Mouse (Mus musculus): ENCODE measurements around the gene Trpm4. TPM values are rescaled to one million over a fixed set of nuclear protein-coding genes. Genes with fewer than 3 reads are reported as not detected.

The Trpm4 gene
- polyA plus RNA-seq, 1 experiment from 2014 or later: 14.2 TPM

- Histone ChIP-seq H3K4me2 (ENCODE audit: low read length) (no peak overlapping the region), H3K9me3 (ENCODE audit: control insufficient read depth, low read length) (no peaks in the 10 kb centered on the region), H3K36me3 (ENCODE audit: control insufficient read depth, insufficient read depth, low read length) (peaks cover 5% of the 10 kb centered on the region; the same call in 1 of the 2 replicates), H3K4me3 (ENCODE audit: low read length) (no peak overlapping the region), H3K4me1 (ENCODE audit: control insufficient read depth, insufficient read depth, low read depth, low read length) (peaks cover 10% of the 10 kb centered on the region), H3K27ac (ENCODE audit: low read depth, low read length) (no peak overlapping the region), H3K9ac (ENCODE audit: low read depth, low read length) (no peak overlapping the region), H3K27me3 (replicated peaks; ENCODE audit: control insufficient read depth, insufficient read depth, low read length) (no peaks in the 10 kb centered on the region)
- ATAC-seq: no peak
- 14% methylated on average over 9 of the region's 9 CpGs for WGBS
Measured at GRCm38 (mm10) chr7:45309455-45309854, 24.1 kb downstream of the Trpm4 start.

- no peaks in the 10 kb centered on the region for H3K9me3 ChIP-seq (ENCODE audit: control insufficient read depth, low read length)
- no peak overlapping the region for H3K4me2 ChIP-seq (ENCODE audit: low read length)
- no peak for ATAC-seq
- peaks cover 11% of the 10 kb centered on the region for H3K4me1 ChIP-seq (ENCODE audit: control insufficient read depth, insufficient read depth, low read depth, low read length)
- H3K4me3 ChIP-seq (ENCODE audit: low read length): no peak overlapping the region
- 69% methylated on average over 15 of the region's 15 CpGs for WGBS
- no peak overlapping the region for H3K9ac ChIP-seq (ENCODE audit: low read depth, low read length)
- peaks cover 5% of the 10 kb centered on the region; the same call in 1 of the 2 replicates for H3K36me3 ChIP-seq (ENCODE audit: control insufficient read depth, insufficient read depth, low read length)
- no peak overlapping the region for H3K27ac ChIP-seq (ENCODE audit: low read depth, low read length)
- H3K27me3 ChIP-seq (replicated peaks; ENCODE audit: control insufficient read depth, insufficient read depth, low read length): no peaks in the 10 kb centered on the region
Measured at GRCm38 (mm10) chr7:45308551-45309240, 24.9 kb downstream of the Trpm4 start.

GRCm38 (mm10) chr7:45305275-45305674 is 28.3 kb downstream of the Trpm4 start:
- no peak overlapping the region for H3K27ac ChIP-seq (ENCODE audit: low read depth, low read length)
- H3K4me1 ChIP-seq (ENCODE audit: control insufficient read depth, insufficient read depth, low read depth, low read length): peaks cover 11% of the 10 kb centered on the region
- no peaks in the 10 kb centered on the region for H3K27me3 ChIP-seq (replicated peaks; ENCODE audit: control insufficient read depth, insufficient read depth, low read length)
- H3K4me3 ChIP-seq (ENCODE audit: low read length): peak overlapping the region; percentile 17
- WGBS: 8% methylated on average over 17 of the region's 17 CpGs
- H3K9ac ChIP-seq (ENCODE audit: low read depth, low read length): peak overlapping the region; percentile 40; the same call in 1 of the 2 replicates
- peaks cover 5% of the 10 kb centered on the region; the same call in 1 of the 2 replicates for H3K36me3 ChIP-seq (ENCODE audit: control insufficient read depth, insufficient read depth, low read length)
- no peaks in the 10 kb centered on the region for H3K9me3 ChIP-seq (ENCODE audit: control insufficient read depth, low read length)
- peak; percentile 35; the same call in 1 of the 2 replicates for ATAC-seq
- H3K4me2 ChIP-seq (ENCODE audit: low read length): peak overlapping the region; percentile 49

GRCm38 (mm10) chr7:45304869-45305268 is 28.7 kb downstream of the Trpm4 start:
- Histone ChIP-seq H3K4me1 (ENCODE audit: control insufficient read depth, insufficient read depth, low read depth, low read length) (peaks cover 11% of the 10 kb centered on the region), H3K9ac (ENCODE audit: low read depth, low read length) (peak overlapping the region; percentile 40), H3K9me3 (ENCODE audit: control insufficient read depth, low read length) (no peaks in the 10 kb centered on the region), H3K27me3 (replicated peaks; ENCODE audit: control insufficient read depth, insufficient read depth, low read length) (no peaks in the 10 kb centered on the region), H3K27ac (ENCODE audit: low read depth, low read length) (no peak overlapping the region), H3K4me3 (ENCODE audit: low read length) (peak overlapping the region; percentile 17), H3K4me2 (ENCODE audit: low read length) (peak overlapping the region; percentile 49), H3K36me3 (ENCODE audit: control insufficient read depth, insufficient read depth, low read length) (peaks cover 5% of the 10 kb centered on the region; the same call in 1 of the 2 replicates)
- ATAC-seq: no peak
- WGBS: 16% methylated on average over 11 of the region's 13 CpGs

- H3K27ac ChIP-seq (ENCODE audit: low read depth, low read length): no peak overlapping the region
- 51% methylated on average over 8 of the region's 8 CpGs for WGBS
Measured at GRCm38 (mm10) chr7:45302626-45303025, 31.0 kb downstream of the Trpm4 start.

GRCm38 (mm10) chr7:45300270-45300669 is 33.3 kb downstream of the Trpm4 start:
- Histone ChIP-seq H3K36me3 (ENCODE audit: control insufficient read depth, insufficient read depth, low read length) (no peaks in the 10 kb centered on the region), H3K9me3 (ENCODE audit: control insufficient read depth, low read length) (no peaks in the 10 kb centered on the region), H3K27ac (ENCODE audit: low read depth, low read length) (no peak overlapping the region), H3K9ac (ENCODE audit: low read depth, low read length) (0 out of 2 replicates have a peak overlapping the region, but pooled peaks have one; percentile 6), H3K4me2 (ENCODE audit: low read length) (peak overlapping the region; percentile 4; the same call in 1 of the 2 replicates), H3K4me1 (ENCODE audit: control insufficient read depth, insufficient read depth, low read depth, low read length) (peaks cover 10% of the 10 kb centered on the region), H3K27me3 (replicated peaks; ENCODE audit: control insufficient read depth, insufficient read depth, low read length) (no peaks in the 10 kb centered on the region), H3K4me3 (ENCODE audit: low read length) (no peak overlapping the region)
- peak; percentile 57 for ATAC-seq
- WGBS: 15% methylated on average over 6 of the region's 6 CpGs

More at GRCm38 (mm10) chr7:45302626-45303025, 31.0 kb downstream of the Trpm4 start:
- H3K4me2 ChIP-seq (ENCODE audit: low read length): no peak overlapping the region
- H3K9ac ChIP-seq (ENCODE audit: low read depth, low read length): no peak overlapping the region
- H3K36me3 ChIP-seq (ENCODE audit: control insufficient read depth, insufficient read depth, low read length): no peaks in the 10 kb centered on the region
- no peak overlapping the region for H3K4me3 ChIP-seq (ENCODE audit: low read length)
- no peak for ATAC-seq
- no peaks in the 10 kb centered on the region for H3K9me3 ChIP-seq (ENCODE audit: control insufficient read depth, low read length)
- H3K4me1 ChIP-seq (ENCODE audit: control insufficient read depth, insufficient read depth, low read depth, low read length): peaks cover 11% of the 10 kb centered on the region
- no peaks in the 10 kb centered on the region for H3K27me3 ChIP-seq (replicated peaks; ENCODE audit: control insufficient read depth, insufficient read depth, low read length)

GRCm38 (mm10) chr7:45299752-45300151 is 33.8 kb downstream of the Trpm4 start:
- H3K36me3 ChIP-seq (ENCODE audit: control insufficient read depth, insufficient read depth, low read length): no peaks in the 10 kb centered on the region
- peaks cover 7% of the 10 kb centered on the region for H3K4me1 ChIP-seq (ENCODE audit: control insufficient read depth, insufficient read depth, low read depth, low read length)
- no peak overlapping the region for H3K4me2 ChIP-seq (ENCODE audit: low read length)
- no peak overlapping the region for H3K27ac ChIP-seq (ENCODE audit: low read depth, low read length)
- no peaks in the 10 kb centered on the region for H3K9me3 ChIP-seq (ENCODE audit: control insufficient read depth, low read length)
- 22% methylated on average over 5 of the region's 5 CpGs for WGBS
- no peak overlapping the region for H3K4me3 ChIP-seq (ENCODE audit: low read length)
- no peaks in the 10 kb centered on the region for H3K27me3 ChIP-seq (replicated peaks; ENCODE audit: control insufficient read depth, insufficient read depth, low read length)
- ATAC-seq: peak; percentile 91
- H3K9ac ChIP-seq (ENCODE audit: low read depth, low read length): no peak overlapping the region

GRCm38 (mm10) chr7:45297563-45297962 is 36.0 kb downstream of the Trpm4 start:
- H3K4me2 ChIP-seq (ENCODE audit: low read length): no peak overlapping the region
- no peak overlapping the region for H3K4me3 ChIP-seq (ENCODE audit: low read length)
- no peak overlapping the region for H3K9ac ChIP-seq (ENCODE audit: low read depth, low read length)
- ATAC-seq: no peak
- 72% methylated on average over 3 of the region's 3 CpGs for WGBS
- H3K27me3 ChIP-seq (replicated peaks; ENCODE audit: control insufficient read depth, insufficient read depth, low read length): no peaks in the 10 kb centered on the region
- H3K27ac ChIP-seq (ENCODE audit: low read depth, low read length): no peak overlapping the region
- H3K36me3 ChIP-seq (ENCODE audit: control insufficient read depth, insufficient read depth, low read length): no peaks in the 10 kb centered on the region
- H3K4me1 ChIP-seq (ENCODE audit: control insufficient read depth, insufficient read depth, low read depth, low read length): peaks cover 1% of the 10 kb centered on the region; the same call in 1 of the 2 replicates
- no peaks in the 10 kb centered on the region for H3K9me3 ChIP-seq (ENCODE audit: control insufficient read depth, low read length)

GRCm38 (mm10) chr7:45296626-45297025 is 37.0 kb downstream of the Trpm4 start:
- Histone ChIP-seq H3K27ac (ENCODE audit: low read depth, low read length) (no peak overlapping the region), H3K4me1 (ENCODE audit: control insufficient read depth, insufficient read depth, low read depth, low read length) (no peaks in the 10 kb centered on the region), H3K27me3 (replicated peaks; ENCODE audit: control insufficient read depth, insufficient read depth, low read length) (no peaks in the 10 kb centered on the region), H3K9ac (ENCODE audit: low read depth, low read length) (no peak overlapping the region), H3K9me3 (ENCODE audit: control insufficient read depth, low read length) (peaks cover under 1% of the 10 kb centered on the region; the same call in 1 of the 2 replicates), H3K4me3 (ENCODE audit: low read length) (no peak overlapping the region), H3K36me3 (ENCODE audit: control insufficient read depth, insufficient read depth, low read length) (no peaks in the 10 kb centered on the region), H3K4me2 (ENCODE audit: low read length) (no peak overlapping the region)
- ATAC-seq: no peak
- WGBS: 79% methylated on average over 1 of the region's 1 CpGs
